Mouse (Mus musculus): ENCODE measurements around the gene Cnpy4. TPM values are rescaled to one million over a fixed set of nuclear protein-coding genes. Genes with fewer than 3 reads are reported as not detected.
"Not testable (repeated sequence)": the region's sequence is repeated elsewhere in the genome, so short reads cannot be mapped to it uniquely, and the experiment has no call there.

The Cnpy4 gene
- polyA plus RNA-seq, 1 experiment from 2014 or later: 33.7 TPM

DNA sequence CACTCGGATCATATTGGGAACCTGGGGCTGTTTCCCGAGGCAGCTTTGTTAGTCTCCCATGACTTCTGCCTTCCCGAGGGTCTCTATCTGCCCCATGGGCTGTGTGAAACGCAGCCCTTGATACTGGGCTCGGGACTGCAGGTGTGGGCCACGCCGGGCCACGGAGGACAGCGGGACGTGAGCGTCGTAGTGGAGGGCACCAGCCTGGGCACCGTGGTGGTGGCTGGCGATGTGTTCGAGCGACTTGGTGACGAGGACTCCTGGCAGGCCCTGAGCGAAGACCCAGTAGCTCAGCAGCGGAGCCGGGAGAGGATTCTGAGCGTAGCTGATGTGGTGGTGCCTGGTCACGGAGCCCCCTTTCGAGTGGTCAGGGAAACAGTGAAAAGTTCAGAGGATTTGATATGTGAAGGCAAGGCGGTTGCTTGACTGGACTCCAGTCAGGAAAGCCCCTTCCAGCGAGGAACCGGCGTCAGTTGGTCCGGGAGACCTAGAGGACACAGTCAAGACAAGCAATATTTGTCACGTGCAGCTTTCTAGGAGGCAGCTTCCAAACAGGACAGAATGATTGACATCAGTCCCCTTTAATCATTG lies 7.6 kb downstream of the Cnpy4 start:
- Histone ChIP-seq H3K4me1 (ENCODE audit: control insufficient read depth, insufficient read depth, low read length) (no peaks in the 10 kb centered on the region), H3K27me3 (ENCODE audit: control insufficient read depth, insufficient read depth, low read length) (no peaks in the 10 kb centered on the region), H3K9me3 (replicated peaks; ENCODE audit: control insufficient read depth, low read length) (no peaks in the 10 kb centered on the region), H3K4me2 (peak overlapping the region; percentile 91), H3K4me3 (ENCODE audit: low read depth, low read length) (peak overlapping the region; percentile 73), H3K36me3 (ENCODE audit: control insufficient read depth, insufficient read depth, low read length) (peaks cover 3% of the 10 kb centered on the region; the same call in 1 of the 2 replicates), H3K27ac (ENCODE audit: low read depth, low read length) (peak overlapping the region; percentile 79), H3K9ac (ENCODE audit: low read depth, low read length) (peak overlapping the region; percentile 91)
- WGBS (ENCODE audit: insufficient replicate concordance): 2% methylated on average over 29 of the region's 29 CpGs
- ATAC-seq (replicated peaks; ENCODE audit: insufficient number of reproducible peaks, low FRiP score, low TSS enrichment): peak; percentile 53; the same call in 1 of the 2 replicates

DNA sequence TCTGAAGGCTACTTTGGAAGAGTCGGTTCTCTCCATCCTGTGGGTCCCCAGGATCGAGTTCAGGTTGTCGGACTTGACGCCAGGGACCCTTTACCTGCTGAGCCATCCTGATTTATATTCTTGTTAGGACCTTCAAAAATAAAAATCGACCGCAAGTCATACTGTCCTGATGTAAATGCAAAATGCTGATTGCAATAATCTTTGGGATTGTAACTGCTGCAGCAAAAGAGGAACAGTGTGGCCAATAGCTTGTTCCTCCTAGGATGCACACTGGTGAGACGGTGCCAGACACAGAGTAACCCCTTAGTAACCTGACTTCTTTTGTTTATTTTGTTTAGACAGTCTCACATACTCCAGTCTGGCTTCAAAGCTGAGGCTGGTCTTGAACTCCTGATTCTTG lies 8.2 kb downstream of the Cnpy4 start:
- H3K9ac ChIP-seq (ENCODE audit: low read depth, low read length): peak overlapping the region; percentile 91; the same call in 1 of the 2 replicates
- ATAC-seq (replicated peaks; ENCODE audit: insufficient number of reproducible peaks, low FRiP score, low TSS enrichment): no peak
- 76% methylated on average over 7 of the region's 7 CpGs for WGBS (ENCODE audit: insufficient replicate concordance)

DNA sequence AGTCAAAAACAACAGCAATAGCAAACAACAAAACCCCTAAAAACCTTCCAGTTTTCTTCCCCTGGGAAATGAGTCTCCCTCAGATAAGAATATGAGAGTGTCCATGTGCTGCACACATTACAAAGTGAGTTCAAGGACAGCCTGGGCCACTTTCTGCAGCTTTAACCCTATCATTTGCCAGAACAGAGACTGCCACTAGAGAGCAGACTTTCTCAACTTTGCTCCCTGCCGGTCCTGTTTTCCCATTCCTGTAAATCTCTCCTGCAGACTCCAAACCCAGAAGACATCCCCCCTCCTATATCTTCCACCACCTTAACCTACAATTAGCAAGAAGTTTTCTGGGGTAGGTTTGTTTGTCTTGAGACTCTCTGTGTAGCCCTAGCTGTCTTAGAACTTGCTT lies 12.3 kb downstream of the Cnpy4 start:
- Histone ChIP-seq H3K9me3 (replicated peaks; ENCODE audit: control insufficient read depth, low read length) (no peaks in the 10 kb centered on the region; the same call in 1 of the 2 replicates), H3K4me3 (ENCODE audit: low read depth, low read length) (no peak overlapping the region)
- WGBS (ENCODE audit: insufficient replicate concordance): 0% methylated on average over 1 of the region's 1 CpGs

More for the DNA sequence above, 8.2 kb downstream of the Cnpy4 start:
- Histone ChIP-seq H3K4me1 (ENCODE audit: control insufficient read depth, insufficient read depth, low read length) (no peaks in the 10 kb centered on the region), H3K9me3 (replicated peaks; ENCODE audit: control insufficient read depth, low read length) (no peaks in the 10 kb centered on the region), H3K36me3 (ENCODE audit: control insufficient read depth, insufficient read depth, low read length) (peaks cover 3% of the 10 kb centered on the region; the same call in 1 of the 2 replicates), H3K4me3 (ENCODE audit: low read depth, low read length) (peak overlapping the region; percentile 73; the same call in 1 of the 2 replicates), H3K27ac (ENCODE audit: low read depth, low read length) (no peak overlapping the region), H3K27me3 (ENCODE audit: control insufficient read depth, insufficient read depth, low read length) (no peaks in the 10 kb centered on the region), H3K4me2 (peak overlapping the region; percentile 91)

DNA sequence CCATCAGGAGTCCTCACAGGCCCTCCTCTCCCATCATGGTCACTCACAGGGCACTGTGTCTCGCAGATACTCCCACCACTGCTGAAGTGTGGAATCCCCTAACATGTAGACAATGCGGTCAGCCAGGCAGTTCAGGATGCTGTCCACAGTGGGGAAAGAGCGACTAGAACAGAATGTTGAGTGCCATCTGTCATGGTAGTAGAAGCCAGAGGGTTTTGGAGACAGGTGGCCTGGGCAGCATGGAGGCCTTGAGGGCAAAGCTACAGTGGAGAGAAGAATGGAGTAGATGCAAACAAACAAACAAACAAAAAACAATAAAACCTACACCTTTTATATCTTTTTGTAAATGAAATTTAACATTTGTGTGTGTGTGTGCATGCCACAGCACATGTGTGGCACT lies 14.8 kb downstream of the Cnpy4 start:
- H3K27ac ChIP-seq (ENCODE audit: low read depth, low read length): no peak overlapping the region
- no peaks in the 10 kb centered on the region for H3K27me3 ChIP-seq (ENCODE audit: control insufficient read depth, insufficient read depth, low read length)
- 81% methylated on average over 3 of the region's 3 CpGs for WGBS (ENCODE audit: insufficient replicate concordance)
- H3K9ac ChIP-seq (ENCODE audit: low read depth, low read length): no peak overlapping the region
- H3K9me3 ChIP-seq (replicated peaks; ENCODE audit: control insufficient read depth, low read length): no peaks in the 10 kb centered on the region; the same call in 1 of the 2 replicates
- H3K4me3 ChIP-seq (ENCODE audit: low read depth, low read length): no peak overlapping the region
- ATAC-seq (replicated peaks; ENCODE audit: insufficient number of reproducible peaks, low FRiP score, low TSS enrichment): no peak
- no peak overlapping the region for H3K4me2 ChIP-seq
- H3K36me3 ChIP-seq (ENCODE audit: control insufficient read depth, insufficient read depth, low read length): no peaks in the 10 kb centered on the region
- no peaks in the 10 kb centered on the region for H3K4me1 ChIP-seq (ENCODE audit: control insufficient read depth, insufficient read depth, low read length)

More for the DNA sequence above, 12.3 kb downstream of the Cnpy4 start:
- Histone ChIP-seq H3K4me1 (ENCODE audit: control insufficient read depth, insufficient read depth, low read length) (no peaks in the 10 kb centered on the region), H3K36me3 (ENCODE audit: control insufficient read depth, insufficient read depth, low read length) (no peaks in the 10 kb centered on the region), H3K27me3 (ENCODE audit: control insufficient read depth, insufficient read depth, low read length) (no peaks in the 10 kb centered on the region), H3K4me2 (no peak overlapping the region), H3K27ac (ENCODE audit: low read depth, low read length) (no peak overlapping the region), H3K9ac (ENCODE audit: low read depth, low read length) (no peak overlapping the region)
- no peak for ATAC-seq (replicated peaks; ENCODE audit: insufficient number of reproducible peaks, low FRiP score, low TSS enrichment)

DNA sequence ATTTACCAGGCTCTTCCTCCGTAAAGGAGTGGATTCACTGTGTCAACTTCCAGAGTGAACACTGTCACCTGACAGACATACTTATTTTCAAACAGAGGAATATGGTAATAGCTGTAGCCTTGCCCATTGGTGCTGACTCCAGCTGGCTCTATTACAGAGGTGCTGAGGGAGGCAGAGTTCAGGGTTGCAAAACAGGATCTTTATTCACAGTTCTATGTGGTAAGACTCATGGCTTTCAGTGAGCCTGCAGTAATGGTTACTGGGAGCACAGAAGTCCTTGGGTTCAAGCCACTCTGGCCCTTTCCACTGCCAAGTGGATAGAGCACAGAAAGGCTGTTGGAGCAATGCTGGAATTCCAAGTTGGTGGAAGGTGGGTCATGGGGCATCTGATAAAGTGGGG lies 20.0 kb downstream of the Cnpy4 start:
- no peak overlapping the region for H3K4me3 ChIP-seq (ENCODE audit: low read depth, low read length)
- no peak overlapping the region for H3K27ac ChIP-seq (ENCODE audit: low read depth, low read length)
- H3K9me3 ChIP-seq (replicated peaks; ENCODE audit: control insufficient read depth, low read length): no peaks in the 10 kb centered on the region; the same call in 1 of the 2 replicates
- no peak overlapping the region for H3K4me2 ChIP-seq
- no peak overlapping the region for H3K9ac ChIP-seq (ENCODE audit: low read depth, low read length)
- H3K27me3 ChIP-seq (ENCODE audit: control insufficient read depth, insufficient read depth, low read length): no peaks in the 10 kb centered on the region
- no peaks in the 10 kb centered on the region for H3K4me1 ChIP-seq (ENCODE audit: control insufficient read depth, insufficient read depth, low read length)
- no peaks in the 10 kb centered on the region for H3K36me3 ChIP-seq (ENCODE audit: control insufficient read depth, insufficient read depth, low read length)
- WGBS (ENCODE audit: insufficient replicate concordance): 67% methylated on average over 1 of the region's 1 CpGs
- no peak for ATAC-seq (replicated peaks; ENCODE audit: insufficient number of reproducible peaks, low FRiP score, low TSS enrichment)

DNA sequence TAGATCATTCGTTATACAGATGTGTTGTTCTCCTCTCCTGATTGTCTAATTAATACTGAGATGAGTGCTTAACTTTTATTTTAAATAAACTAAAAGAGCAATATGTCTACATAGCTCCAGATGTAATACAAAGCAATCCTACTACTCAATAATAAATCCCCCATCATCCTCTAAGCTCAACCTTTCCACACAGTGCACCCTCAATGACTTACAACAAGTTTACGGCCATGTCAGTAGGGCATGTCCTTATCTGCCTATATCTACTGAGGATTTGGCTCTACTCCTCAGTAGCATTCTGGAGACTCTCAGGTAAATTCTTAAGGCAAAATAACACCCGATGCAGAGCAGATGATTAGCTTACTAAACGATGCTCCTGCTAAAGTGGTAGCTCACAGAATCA lies 20.6 kb downstream of the Cnpy4 start:
- Histone ChIP-seq H3K27me3 (ENCODE audit: control insufficient read depth, insufficient read depth, low read length) (no peaks in the 10 kb centered on the region), H3K36me3 (ENCODE audit: control insufficient read depth, insufficient read depth, low read length) (no peaks in the 10 kb centered on the region), H3K9me3 (replicated peaks; ENCODE audit: control insufficient read depth, low read length) (no peaks in the 10 kb centered on the region; the same call in 1 of the 2 replicates), H3K4me1 (ENCODE audit: control insufficient read depth, insufficient read depth, low read length) (no peaks in the 10 kb centered on the region), H3K27ac (ENCODE audit: low read depth, low read length) (no peak overlapping the region), H3K4me3 (ENCODE audit: low read depth, low read length) (no peak overlapping the region), H3K4me2 (no peak overlapping the region), H3K9ac (ENCODE audit: low read depth, low read length) (no peak overlapping the region)
- WGBS (ENCODE audit: insufficient replicate concordance): 74% methylated on average over 4 of the region's 4 CpGs
- ATAC-seq (replicated peaks; ENCODE audit: insufficient number of reproducible peaks, low FRiP score, low TSS enrichment): no peak

DNA sequence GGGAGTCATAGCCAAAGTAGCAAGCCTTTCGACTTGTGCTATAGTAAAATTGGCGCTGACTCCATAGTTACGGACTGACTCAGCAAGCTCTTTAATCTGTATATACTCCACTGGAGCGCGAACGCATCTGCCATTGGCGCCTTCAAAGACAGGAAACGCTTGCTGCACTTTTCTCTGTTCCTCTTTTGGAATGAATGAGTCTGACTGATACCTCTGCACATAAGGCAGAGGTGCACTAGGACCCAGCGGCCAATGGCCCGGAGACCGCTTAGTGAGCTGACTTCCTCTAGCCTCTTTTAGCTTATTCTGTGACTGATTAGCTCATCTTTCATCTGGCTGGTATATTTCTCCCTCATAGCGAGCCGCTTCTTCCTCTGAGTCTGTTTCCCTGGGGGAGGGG lies 29.3 kb downstream of the Cnpy4 start:
- not testable (repeated sequence) for H3K27ac ChIP-seq (ENCODE audit: low read depth, low read length); H3K9me3 ChIP-seq (replicated peaks; ENCODE audit: control insufficient read depth, low read length); ATAC-seq (replicated peaks; ENCODE audit: insufficient number of reproducible peaks, low FRiP score, low TSS enrichment); H3K4me1 ChIP-seq (ENCODE audit: control insufficient read depth, insufficient read depth, low read length); H3K36me3 ChIP-seq (ENCODE audit: control insufficient read depth, insufficient read depth, low read length); H3K4me2 ChIP-seq; H3K27me3 ChIP-seq (ENCODE audit: control insufficient read depth, insufficient read depth, low read length); H3K4me3 ChIP-seq (ENCODE audit: low read depth, low read length); H3K9ac ChIP-seq (ENCODE audit: low read depth, low read length)
- WGBS (ENCODE audit: insufficient replicate concordance): 92% methylated on average over 13 of the region's 13 CpGs

DNA sequence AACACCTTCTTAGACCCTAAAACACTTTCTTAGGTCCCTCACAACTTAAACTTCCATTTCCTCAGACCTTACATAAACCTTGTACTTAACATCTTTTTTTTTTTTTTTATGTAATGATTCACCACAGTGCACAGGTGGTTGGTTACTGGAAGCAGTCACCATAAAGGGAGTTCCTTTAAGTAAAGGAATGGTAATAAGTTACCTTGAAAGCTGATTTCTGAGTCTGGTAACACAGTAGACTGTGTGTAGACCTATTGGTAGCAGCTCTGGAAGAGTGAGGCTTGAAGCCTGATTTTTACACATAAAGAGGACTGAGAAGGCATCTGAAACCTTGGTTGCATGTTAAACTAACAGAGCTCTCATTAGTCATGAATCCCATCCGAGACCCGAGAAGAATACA lies 32.6 kb downstream of the Cnpy4 start:
- H3K27me3 ChIP-seq (ENCODE audit: control insufficient read depth, insufficient read depth, low read length): no peaks in the 10 kb centered on the region
- ATAC-seq (replicated peaks; ENCODE audit: insufficient number of reproducible peaks, low FRiP score, low TSS enrichment): no peak
- no peaks in the 10 kb centered on the region for H3K36me3 ChIP-seq (ENCODE audit: control insufficient read depth, insufficient read depth, low read length)
- 50% methylated on average over 2 of the region's 2 CpGs for WGBS (ENCODE audit: insufficient replicate concordance)
- no peak overlapping the region for H3K9ac ChIP-seq (ENCODE audit: low read depth, low read length)
- no peak overlapping the region for H3K4me3 ChIP-seq (ENCODE audit: low read depth, low read length)
- no peak overlapping the region for H3K4me2 ChIP-seq
- H3K9me3 ChIP-seq (replicated peaks; ENCODE audit: control insufficient read depth, low read length): no peaks in the 10 kb centered on the region
- no peak overlapping the region for H3K27ac ChIP-seq (ENCODE audit: low read depth, low read length)
- no peaks in the 10 kb centered on the region for H3K4me1 ChIP-seq (ENCODE audit: control insufficient read depth, insufficient read depth, low read length)

DNA sequence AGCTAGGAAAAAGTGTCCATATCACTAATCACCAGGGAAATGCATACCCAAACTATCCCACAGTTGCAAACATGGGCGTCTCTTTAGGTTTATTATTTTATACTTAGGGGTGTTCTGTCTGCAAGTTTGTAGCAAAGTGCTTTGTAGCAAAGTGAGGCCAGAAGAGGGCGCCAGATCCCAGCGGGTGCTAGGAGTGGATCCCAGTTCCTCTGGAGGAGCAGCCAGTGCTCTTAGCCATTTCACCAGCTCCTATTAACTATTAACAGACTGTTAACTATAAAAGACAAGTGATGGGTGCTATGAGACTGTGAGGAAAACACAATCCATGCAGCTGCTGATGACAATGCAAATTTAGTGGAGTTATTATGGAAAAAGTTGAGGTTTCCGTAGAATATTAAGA lies 34.8 kb downstream of the Cnpy4 start:
- Histone ChIP-seq H3K27me3 (ENCODE audit: control insufficient read depth, insufficient read depth, low read length) (no peaks in the 10 kb centered on the region), H3K9me3 (replicated peaks; ENCODE audit: control insufficient read depth, low read length) (no peaks in the 10 kb centered on the region), H3K27ac (ENCODE audit: low read depth, low read length) (no peak overlapping the region), H3K4me3 (ENCODE audit: low read depth, low read length) (no peak overlapping the region), H3K4me1 (ENCODE audit: control insufficient read depth, insufficient read depth, low read length) (no peaks in the 10 kb centered on the region), H3K9ac (ENCODE audit: low read depth, low read length) (no peak overlapping the region), H3K36me3 (ENCODE audit: control insufficient read depth, insufficient read depth, low read length) (no peaks in the 10 kb centered on the region), H3K4me2 (no peak overlapping the region)
- 24% methylated on average over 4 of the region's 4 CpGs for WGBS (ENCODE audit: insufficient replicate concordance)
- no peak for ATAC-seq (replicated peaks; ENCODE audit: insufficient number of reproducible peaks, low FRiP score, low TSS enrichment)

Measured in heart, embryonic 11.5 days (tissue).